Mouse (Mus musculus): Measurements from ENCODE around the gene Afdn.
"Not testable (repeated sequence)": the region's sequence is repeated elsewhere in the genome, so short reads cannot be mapped to it uniquely, and the experiment has no call there.

Gene Afdn

DNA sequence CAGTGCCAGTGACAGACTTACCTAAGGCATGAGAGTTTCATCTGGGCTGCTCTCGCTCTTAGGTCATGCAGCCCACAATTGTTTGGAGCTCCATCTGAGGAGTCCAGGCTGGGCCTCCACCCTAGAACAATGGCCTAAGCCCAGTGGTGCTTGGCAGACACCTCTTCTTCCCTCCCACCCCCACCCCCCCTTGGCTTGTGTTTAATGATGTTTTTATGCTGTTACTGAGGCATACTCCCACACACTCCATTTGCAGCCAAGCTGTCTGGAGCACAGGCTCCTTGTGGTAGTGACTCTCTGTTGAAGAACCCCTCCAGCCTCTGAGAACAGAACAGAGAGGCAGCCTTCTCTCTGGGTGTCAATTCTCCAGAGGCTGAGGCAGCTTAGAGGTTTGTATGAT lies 113.9 kb downstream of the Afdn start:
- DNase-seq (ENCODE audit: low read depth, low spot score) = no peak

DNA sequence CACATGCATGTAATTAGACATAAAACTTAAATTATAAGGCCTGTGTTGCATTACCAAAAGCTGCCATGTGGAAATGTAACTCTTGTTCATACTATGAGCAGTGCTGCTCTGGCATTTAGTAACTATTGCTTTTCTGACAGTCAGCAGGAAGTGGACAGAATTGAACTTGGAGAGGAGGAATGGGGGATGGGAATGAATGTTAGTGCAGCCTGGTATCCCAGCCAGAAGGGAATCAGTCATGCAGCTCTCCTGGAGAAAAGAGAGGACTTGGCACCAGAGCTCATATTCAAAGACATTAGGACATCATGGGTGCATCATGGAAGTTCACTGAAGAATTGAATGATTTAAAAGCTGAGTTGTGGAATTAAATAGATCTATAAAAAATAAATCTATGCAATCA lies 117.1 kb downstream of the Afdn start:
- no peak for DNase-seq (ENCODE audit: low read depth, low spot score)

DNA sequence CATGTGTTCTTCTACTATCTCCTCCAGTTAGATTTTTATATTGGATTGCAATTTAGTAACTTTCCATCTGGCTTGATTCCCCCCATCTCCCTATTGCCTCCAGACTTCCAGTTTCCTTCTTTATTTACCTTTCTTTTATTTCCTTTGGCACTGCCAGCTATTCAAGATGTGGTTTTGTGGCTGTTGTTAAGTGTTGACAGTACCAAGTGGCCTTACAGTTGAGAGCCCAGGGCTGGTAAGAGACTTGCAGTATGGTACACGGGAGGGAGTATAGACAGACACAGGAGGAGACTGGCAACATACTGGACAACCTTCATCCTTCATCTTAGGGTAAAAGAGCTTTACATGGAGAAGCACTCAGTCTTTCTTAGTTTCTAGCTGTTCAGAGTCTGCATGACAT lies 119.4 kb downstream of the Afdn start:
- no peak for DNase-seq (ENCODE audit: low read depth, low spot score)

DNA sequence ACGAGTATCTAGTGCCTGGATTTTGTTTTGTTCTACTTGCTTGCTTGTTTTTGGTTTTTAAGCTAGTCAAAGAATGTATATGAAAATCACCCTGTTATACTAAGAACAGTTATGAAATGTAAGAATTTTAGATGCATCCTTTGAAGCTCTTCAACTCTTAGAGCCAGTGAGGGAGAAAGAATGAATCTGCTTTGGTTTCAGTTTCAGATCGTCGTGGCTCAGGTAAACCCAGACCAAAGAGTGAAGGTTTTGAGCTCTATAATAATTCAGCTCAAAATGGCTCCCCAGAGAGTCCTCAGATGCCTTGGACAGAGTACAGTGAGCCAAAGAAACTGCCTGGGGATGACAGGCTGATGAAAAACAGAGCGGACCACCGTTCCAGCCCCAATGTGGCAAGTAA lies 123.2 kb downstream of the Afdn start:
- no peak for DNase-seq (ENCODE audit: low read depth, low spot score)

DNA sequence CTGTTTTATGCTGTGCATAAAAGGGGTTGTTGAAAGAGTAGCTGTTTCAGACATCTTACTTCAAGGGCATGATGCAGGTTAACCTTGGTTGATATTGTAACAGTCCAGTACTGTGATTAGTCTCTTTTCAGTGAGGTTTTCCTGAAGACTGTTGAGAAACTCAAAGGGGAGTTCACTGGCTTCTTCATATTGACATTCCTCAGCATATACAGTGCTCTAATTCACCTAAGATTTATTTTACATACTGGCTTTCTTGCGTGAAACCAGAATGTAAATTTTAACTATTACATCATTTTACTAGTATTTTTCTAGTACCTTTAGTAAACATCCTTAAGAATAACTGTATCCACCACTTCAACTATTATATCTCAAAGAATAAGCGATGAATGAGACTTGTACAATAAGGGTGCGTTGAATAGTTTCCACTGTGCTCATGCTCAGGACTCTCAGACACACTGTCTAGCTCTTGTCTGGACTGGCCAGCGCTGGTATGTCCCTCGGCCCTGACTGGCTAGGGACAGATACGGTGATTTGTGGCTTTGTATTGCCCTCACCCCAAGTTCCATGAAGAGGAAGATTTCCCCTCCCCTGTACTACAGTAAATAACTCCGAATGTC lies 129.6 kb downstream of the Afdn start:
- DNase-seq (ENCODE audit: low read depth, low spot score) = no peak

DNA sequence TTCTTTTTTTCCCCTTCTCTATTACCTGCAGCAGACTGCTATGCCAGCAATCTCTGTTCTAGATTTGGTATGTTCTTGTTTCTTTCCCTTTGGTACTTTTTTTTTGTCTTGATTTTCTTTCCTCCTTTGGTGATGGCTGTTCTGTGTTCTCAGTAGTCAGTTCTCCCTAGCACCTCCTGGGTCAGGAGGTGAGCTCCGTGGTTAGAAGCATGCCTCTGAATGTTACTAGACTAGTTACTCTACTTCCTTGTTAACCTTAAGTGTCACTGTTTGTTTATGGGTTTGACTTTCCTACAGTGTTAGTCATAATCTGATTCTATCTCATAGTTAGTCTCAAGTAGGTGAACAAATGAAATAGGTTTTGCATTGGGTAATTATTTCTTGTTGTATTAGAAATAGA lies 130.6 kb downstream of the Afdn start:
- no peak for DNase-seq (ENCODE audit: low read depth, low spot score)

DNA sequence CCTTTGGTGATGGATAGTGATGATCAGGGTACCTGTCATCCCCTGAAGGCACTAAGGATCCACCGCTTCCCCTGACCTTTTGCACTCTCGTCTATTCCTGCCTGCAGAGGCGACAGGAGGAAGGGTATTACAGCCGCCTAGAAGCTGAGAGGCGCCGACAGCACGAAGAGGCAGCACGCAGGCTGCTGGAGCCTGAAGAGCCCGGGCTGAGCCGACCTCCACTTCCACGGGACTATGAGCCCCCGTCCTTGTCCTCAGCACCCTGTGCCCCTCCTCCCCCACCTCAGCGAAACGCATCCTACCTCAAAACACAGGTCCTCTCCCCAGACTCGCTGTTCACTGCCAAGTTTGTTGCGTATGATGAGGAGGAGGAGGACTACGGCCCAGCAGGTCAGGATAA lies 138.5 kb downstream of the Afdn start:
- no peak for DNase-seq (ENCODE audit: low read depth, low spot score)

DNA sequence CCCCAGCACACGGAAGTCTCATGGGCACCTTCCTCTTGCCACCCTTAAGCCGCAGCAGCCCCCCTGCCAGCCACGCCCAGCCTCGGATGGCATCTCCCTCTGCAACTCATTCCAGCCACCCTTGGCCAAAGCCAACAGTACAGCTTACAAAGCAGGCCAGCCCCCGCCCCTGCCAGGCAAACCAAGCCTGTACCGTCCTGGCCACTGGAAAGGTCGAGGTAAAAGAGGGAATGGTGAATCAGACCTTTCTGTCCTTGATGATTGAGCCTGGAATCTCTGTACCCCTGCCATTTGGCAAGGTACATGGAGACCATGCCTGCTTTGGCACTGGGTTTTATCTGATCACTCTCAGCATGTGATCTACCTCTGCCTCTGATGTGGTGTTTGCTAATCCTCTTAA lies 138.9 kb downstream of the Afdn start:
- DNase-seq (ENCODE audit: low read depth, low spot score) = no peak

DNA sequence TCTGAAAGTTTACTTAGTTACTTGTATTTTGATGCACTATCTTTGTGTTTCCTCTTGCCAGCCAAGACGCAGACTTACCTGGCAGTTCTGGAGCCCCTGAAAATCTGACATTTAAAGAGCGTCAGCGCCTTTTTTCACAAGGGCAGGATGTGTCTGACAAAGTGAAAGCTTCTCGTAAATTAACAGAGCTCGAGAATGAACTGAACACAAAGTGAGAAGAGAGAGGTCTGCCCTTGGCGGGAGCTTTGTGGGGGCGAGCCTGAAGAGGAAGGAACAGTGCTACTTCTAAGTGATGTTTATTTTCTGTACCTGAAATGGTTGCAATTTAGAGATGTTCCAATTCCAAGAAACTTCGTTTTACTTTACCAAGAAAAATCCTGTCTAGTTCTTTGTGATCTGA lies 143.5 kb downstream of the Afdn start:
- no peak for DNase-seq (ENCODE audit: low read depth, low spot score)

DNA sequence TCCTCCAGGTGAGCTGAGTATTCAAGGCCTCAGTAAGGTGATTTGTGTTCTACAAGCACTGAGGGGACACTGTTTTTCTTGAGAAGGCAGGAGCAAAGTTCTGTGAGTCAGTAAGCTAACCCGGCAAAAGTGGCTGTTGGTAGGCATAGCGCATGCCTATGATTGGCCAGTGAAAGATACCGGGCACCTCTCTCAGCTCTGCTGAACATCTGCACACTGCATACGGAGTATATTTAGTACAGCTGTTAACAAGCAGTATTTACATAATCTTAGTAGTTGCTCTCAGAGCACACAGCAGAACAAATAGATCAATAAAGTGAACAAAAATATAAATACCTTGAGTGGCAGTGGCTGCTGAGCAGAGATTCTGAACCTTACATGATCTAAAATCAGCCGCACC lies 146.7 kb downstream of the Afdn start:
- DNase-seq (ENCODE audit: low read depth, low spot score) = no peak

DNA sequence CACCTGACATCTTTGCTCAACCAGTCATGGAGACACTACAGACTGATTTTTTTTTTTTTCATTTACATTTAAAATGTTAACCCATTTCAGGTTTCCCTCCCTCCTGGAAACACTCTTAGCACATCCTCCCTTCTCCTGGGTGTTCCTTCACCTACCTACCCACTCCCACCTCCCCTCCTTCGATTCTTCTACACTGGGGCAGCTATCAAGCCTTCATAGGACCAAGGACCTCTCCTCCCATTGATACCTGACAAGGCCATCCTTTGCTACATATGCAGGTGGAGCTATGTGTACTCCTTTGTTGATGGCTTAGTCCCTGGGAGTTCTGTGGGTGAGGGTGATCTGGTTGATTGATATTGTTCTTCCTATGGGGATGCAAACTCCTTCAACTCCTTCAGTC lies 147.3 kb downstream of the Afdn start:
- no peak for DNase-seq (ENCODE audit: low read depth, low spot score)

DNA sequence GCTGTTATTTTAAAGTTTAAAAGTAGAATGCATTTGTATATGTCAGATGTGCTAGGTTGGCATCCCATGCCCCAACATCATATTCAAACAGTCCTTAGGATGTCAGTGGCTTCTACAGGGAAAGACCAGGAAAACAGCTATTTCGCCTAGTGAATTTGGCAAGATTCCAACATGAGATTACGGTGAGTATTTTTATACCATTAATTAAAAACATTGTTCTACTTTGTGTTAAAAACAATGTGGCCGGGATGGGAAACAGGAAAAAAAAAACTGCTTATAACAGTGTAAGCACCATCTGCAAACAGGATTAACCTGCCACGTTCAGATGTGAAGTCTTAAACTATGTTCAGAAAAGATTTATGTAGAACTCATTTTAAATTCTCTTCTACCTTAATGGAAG lies 153.6 kb downstream of the Afdn start:
- no peak for DNase-seq (ENCODE audit: low read depth, low spot score)

DNA sequence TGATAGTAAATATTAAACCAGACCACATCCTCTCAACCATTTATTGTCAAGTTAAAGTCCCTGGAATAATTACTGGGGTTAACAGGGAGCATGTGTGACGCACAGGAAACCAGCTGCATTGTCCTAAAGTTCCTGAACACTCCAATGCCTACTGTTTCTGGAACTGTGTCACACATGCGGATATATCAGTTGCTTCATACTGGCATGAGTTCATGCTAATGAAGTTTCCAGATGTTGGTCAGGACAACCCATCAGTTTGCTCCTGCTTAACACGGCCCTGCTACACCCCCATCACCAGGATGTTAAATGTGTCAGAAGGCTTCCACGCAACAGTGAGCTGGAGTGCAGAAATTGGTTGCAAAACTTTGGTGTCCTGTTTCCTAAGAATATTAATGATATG lies 154.2 kb downstream of the Afdn start:
- no peak for DNase-seq (ENCODE audit: low read depth, low spot score)

DNA sequence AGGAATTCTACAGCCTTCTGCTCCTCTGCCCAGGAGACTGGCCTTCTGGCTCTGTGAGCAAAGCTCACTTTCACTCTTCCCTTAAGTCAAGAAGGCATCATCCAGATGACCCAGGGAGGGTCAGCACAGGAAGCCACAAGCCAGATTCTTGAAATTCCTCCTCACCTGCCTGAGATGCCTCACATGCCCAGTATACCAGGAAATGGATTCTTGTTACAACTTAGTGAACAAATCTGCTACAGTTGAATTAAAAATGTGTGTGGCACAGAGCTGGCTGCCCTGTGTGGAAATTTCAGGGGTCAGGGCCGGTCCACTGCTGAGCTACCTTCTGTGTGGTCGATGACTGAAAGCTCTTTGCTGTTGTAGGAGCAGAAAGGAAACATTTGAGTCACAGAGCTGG lies 160.4 kb downstream of the Afdn start:
- DNase-seq (ENCODE audit: low read depth, low spot score) = no peak

DNA sequence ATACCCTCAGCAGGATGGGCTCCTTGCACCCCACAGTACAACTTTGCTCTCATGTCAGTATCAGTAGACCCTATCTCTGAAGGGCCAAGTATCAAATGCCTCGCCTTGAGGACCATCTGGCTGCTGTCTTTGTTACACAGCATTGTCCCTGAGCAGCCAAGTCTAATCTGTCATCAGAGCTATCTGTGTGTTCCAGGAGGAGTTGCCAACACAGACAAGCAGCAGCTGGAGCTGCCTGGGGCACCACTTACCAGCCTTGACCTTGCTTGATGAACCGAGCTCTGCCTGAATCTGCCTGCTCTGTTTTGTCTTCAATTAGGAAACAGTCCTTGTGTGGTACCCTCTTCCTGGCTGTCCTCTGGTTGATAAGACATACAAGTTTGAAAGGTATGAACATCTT lies 163.1 kb downstream of the Afdn start:
- DNase-seq (ENCODE audit: low read depth, low spot score) = no peak

DNA sequence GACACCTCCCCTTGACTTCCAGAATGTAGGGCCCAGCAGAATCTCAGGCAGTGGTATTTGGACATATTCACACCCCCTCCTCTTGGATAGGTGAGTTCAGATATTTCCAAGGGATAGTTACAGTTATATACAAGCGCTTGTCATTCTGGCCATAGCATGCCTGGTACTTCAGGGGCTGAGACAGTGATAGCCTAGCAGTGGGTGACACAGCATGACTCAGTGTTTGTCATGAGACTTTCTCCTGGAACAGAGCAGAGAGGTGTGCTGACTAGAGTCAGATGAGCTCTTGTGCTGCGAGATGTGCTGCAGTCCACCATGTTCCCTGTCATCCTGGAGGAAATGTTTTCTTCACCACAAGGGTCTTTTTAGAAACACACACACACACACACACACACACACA lies 164.2 kb downstream of the Afdn start:
- DNase-seq (ENCODE audit: low read depth, low spot score) = no peak

DNA sequence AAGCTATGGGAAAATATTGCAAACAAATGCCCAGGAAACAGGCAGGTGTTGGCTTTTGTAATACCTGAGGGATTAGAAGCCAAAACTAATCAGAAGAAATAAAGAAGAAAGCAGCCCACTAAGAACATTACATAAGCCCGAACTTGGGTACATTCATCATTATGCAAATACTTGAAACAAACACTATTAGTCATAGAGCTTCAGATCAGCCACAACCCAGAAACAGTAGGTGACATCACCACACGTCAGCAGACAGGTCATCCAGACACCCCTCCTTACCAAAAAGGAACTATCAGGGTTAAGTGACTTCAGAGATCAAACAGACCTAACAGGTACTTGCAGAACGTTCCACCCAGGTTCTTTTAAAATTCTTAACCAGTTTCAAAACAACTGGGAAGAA lies 165.6 kb downstream of the Afdn start:
- DNase-seq (ENCODE audit: low read depth, low spot score) = no peak

DNA sequence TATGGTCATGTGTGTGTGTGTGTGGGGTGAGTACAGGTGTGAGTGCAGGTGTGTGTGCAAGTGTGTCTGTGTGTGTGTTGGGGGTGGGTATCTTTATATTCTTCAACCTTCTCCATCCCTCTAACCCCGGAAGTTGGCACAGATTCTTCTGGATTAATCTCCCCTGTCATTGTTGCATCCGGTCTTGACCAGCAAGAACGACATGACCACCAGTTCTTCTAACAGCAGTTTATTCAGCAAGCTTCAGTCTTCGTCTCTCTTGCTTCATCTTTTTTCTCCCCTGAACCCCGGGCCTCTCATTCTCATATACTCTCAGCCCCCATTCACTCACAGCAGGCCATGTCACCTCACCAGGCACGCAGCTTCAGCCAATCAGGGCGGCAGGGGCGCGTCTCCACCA lies 170.1 kb downstream of the Afdn start:
- no peak for DNase-seq (ENCODE audit: low read depth, low spot score)

DNA sequence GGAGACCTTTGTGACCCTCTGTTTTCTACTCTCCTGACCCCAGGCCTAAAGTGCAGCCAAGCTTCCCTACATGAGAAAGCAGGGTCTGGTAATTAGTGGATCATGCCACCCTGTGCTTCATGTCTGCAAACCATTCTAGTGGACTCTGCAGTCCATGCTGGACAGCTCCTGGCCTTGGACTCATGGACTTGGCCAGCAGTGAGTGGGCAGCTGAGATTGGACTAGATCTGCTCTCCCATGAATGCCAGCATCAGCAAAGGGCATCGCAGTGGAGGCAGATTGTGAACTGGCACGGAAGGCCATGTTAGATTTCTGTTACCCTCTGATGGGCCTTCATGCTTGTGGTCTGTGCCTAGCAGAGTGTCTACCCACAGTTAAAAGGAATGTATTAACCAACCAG lies 175.0 kb downstream of the Afdn start:
- not testable (repeated sequence) for DNase-seq (ENCODE audit: low read depth, low spot score)

DNA sequence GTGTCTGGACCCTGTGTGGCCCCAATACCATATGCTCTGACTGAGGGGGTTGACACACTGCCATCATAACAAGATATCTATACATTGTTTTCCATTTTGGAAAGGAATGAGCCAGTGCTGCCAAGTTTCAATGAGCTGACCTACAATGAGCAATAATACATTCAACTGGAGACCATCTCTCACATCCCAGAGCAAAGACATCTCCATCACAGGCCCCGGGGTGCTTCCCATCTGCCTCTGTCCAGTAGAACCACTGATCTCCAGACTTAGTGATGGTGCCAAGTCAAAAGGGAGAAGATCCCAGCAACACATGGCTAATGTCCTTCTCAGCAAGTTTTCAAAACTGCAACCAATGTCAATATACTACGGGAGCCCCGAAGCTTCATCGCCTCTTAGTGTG lies 177.4 kb downstream of the Afdn start:
- no peak for DNase-seq (ENCODE audit: low read depth, low spot score)

DNA sequence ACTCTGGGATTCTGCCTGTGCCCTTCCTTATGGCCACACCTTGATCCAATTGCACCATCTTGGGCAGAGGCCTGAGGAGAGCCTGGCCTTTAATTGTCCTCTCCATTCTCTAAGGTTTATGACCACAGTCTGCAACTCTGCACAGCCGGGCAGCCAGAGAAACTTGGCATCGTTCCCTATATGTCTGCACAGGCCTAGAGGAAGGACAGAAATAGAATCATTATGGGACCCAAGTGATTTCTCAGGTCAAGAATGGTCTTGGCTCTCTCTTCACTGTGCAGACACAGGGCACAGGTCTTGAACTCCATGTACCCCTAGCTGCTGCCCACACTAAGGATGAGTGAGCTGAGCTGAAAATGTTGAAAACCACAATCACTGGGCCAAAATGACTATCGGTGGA lies 178.3 kb downstream of the Afdn start:
- DNase-seq (ENCODE audit: low read depth, low spot score) = no peak

DNA sequence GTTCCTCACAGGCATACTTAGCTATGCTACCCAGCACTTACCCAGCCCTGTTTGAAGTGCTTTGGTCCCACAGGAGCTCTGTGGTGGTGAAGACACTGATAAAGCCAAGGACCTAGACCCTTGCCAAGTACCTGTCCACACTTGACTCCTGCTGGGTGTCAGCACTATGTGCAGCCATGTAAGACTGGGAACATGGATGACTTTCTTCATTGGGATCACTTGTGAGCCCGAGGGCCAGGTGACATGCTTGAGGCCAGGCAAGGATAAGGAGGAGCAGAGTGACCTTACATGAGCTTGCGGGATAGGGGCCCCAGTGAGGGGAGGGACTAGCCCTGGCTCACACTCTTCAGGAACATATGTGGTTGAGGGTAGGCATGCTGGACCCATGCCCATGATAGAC lies 178.9 kb downstream of the Afdn start:
- not testable (repeated sequence) for DNase-seq (ENCODE audit: low read depth, low spot score)

DNA sequence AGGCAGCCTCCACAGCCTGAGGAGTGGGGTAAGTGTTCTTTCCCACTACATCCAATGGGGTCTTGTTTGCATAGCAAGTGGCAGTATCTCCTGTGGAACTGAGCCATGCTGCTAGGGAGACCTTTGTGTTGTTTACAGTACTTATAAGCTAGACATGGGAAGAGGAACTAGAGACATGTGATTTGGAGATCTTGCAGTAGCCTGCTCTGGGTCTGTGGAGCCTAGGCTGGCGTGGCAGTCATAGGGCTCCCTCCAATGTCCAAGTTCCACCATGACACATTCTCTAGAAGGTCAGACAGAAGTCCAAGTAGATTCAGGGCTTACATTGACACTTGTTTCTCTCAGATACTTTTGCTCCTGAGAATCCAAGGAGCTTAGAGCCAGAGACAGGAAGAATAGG lies 180.1 kb downstream of the Afdn start:
- DNase-seq (ENCODE audit: low read depth, low spot score) = no peak

DNA sequence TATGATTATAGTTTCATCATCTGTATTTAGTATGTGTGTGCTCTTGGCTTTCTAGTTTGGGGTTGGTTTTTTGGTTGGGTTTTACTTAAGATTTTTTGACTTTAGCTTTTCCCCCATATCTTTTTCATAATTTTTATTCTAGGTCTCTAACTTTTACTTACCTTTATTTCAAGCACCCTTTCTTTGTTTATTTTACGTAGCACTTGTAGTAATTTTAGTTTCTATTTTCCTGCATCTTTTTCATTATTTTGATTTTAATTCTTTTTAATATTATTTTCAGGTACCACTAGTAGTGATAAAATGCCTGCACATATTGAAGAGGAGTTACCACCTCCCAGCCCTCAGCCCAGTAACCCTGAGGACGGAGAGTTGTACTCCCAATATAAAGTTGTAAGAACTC lies 187.7 kb downstream of the Afdn start, which contains the start of gene Gm7168:
Gene Gm7168 (plus strand): TSS at position 301 of the 400 bp plus-strand sequence.
- not testable (repeated sequence) for DNase-seq (ENCODE audit: low read depth, low spot score)

Data from brain, embryonic 18.5 days (tissue).